Mouse (Mus musculus): Measurements from ENCODE around the gene Nr2e3.

DNA sequence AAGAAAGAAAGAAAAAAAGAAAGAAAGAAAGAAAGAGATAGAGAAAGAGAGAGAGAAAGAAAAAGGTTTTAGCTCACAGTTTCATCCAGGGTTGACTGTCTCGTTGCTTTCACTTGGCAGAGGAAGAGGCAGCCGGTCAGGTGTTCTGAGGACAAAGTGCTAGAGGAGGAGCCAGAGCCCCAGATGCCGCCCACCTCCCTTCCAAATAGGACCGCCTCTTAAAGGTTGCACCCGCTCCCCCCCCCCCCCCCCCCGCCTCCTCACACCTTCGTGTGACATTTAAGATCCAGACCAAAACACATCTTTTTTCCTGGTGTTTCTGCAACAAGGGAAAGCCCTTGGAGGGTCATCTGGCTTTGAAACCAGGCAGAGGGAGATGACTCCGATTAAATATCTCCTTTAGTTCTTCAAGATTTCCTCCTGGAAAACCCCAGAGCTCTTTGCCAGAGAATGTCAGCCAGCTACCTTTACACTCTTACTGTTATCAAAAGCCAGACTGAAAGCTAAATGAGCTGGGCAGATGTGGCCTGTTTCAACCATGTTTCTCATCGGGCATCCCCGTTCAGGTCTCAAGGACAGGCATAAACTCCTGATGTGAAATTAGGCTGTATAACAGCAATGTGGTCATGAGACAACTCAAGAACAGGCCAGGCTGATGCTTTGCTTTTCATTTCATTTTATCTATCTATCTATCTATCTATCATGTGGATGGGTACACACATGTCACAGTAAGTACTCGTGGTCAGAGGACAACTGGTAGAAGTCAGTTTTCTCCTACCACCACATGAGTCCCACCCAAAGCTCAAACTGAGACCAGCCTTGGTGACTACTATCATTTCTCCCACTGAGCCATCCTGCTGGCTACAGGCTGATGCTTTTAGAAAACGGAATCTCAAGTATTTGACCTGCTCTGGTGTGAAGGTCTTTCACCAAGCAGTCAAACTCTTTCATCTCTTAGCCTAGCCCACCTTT lies 19.3 kb downstream of the Nr2e3 start:
- no peak for TF ChIP-seq CTCF (IDR thresholded peaks at IDR 0.05; ENCODE audit: low read depth)
- no peak for TF ChIP-seq EP300 (IDR thresholded peaks at IDR 0.05; ENCODE audit: low read depth)

Measured in heart, postnatal 0 days (tissue).